Mouse (Mus musculus): ENCODE data around the gene Plxnb1. TPM values are rescaled to one million over a fixed set of nuclear protein-coding genes. Genes with fewer than 3 reads are reported as not detected.

Plxnb1 gene
- polyA plus RNA-seq, 1 experiment from 2014 or later = 3.0 TPM

- H3K4me1 ChIP-seq (replicated peaks; ENCODE audit: control insufficient read depth, insufficient read depth) = 0 out of 2 replicates have a peak, but pooled peaks cover 2% of the 10 kb centered on the region
- H3K9me3 ChIP-seq (ENCODE audit: control insufficient read depth, low read length) = no peaks in the 10 kb centered on the region
- TF ChIP-seq CTCF (IDR thresholded peaks at IDR 0.05; ENCODE audit: low read depth) (no peak), EP300 (optimal IDR thresholded peaks at IDR 0.05) (no peak)
- ATAC-seq (ENCODE audit: low FRiP score, low TSS enrichment) = no peak
- no peak overlapping the region for H3K4me3 ChIP-seq (ENCODE audit: low read depth, low read length)
- no peak overlapping the region for H3K4me2 ChIP-seq (replicated peaks; ENCODE audit: low read depth)
- peaks cover 4% of the 10 kb centered on the region; the same call in 1 of the 2 replicates for H3K36me3 ChIP-seq (ENCODE audit: control insufficient read depth, insufficient read depth, low read length)
- DNase-seq (ENCODE audit: low spot score) = no peak
- WGBS = 88% methylated on average over 13 of the region's 13 CpGs
- H3K27me3 ChIP-seq (ENCODE audit: control insufficient read depth, insufficient read depth, low read length) = no peaks in the 10 kb centered on the region
- H3K9ac ChIP-seq (ENCODE audit: low read length) = no peak overlapping the region
- H3K27ac ChIP-seq (replicated peaks) = no peak overlapping the region
Observed at GRCm38 (mm10) chr9:109051011-109051501, 44.1 kb upstream of the Plxnb1 start.

- Histone ChIP-seq H3K4me3 (ENCODE audit: low read depth, low read length) (no peak overlapping the region), H3K9ac (ENCODE audit: low read length) (no peak overlapping the region), H3K27me3 (ENCODE audit: control insufficient read depth, insufficient read depth, low read length) (no peaks in the 10 kb centered on the region), H3K4me2 (replicated peaks; ENCODE audit: low read depth) (no peak overlapping the region), H3K4me1 (replicated peaks; ENCODE audit: control insufficient read depth, insufficient read depth) (0 out of 2 replicates have a peak, but pooled peaks cover 2% of the 10 kb centered on the region), H3K27ac (replicated peaks) (no peak overlapping the region), H3K36me3 (ENCODE audit: control insufficient read depth, insufficient read depth, low read length) (peaks cover 12% of the 10 kb centered on the region), H3K9me3 (ENCODE audit: control insufficient read depth, low read length) (no peaks in the 10 kb centered on the region)
- ATAC-seq (ENCODE audit: low FRiP score, low TSS enrichment) (no peak), DNase-seq (ENCODE audit: low spot score) (no peak)
- 90% methylated on average over 10 of the region's 10 CpGs for WGBS
- TF ChIP-seq EP300 (optimal IDR thresholded peaks at IDR 0.05) (no peak), CTCF (IDR thresholded peaks at IDR 0.05; ENCODE audit: low read depth) (no peak)
Observed at GRCm38 (mm10) chr9:109051651-109052489, 43.3 kb upstream of the Plxnb1 start.

DNA sequence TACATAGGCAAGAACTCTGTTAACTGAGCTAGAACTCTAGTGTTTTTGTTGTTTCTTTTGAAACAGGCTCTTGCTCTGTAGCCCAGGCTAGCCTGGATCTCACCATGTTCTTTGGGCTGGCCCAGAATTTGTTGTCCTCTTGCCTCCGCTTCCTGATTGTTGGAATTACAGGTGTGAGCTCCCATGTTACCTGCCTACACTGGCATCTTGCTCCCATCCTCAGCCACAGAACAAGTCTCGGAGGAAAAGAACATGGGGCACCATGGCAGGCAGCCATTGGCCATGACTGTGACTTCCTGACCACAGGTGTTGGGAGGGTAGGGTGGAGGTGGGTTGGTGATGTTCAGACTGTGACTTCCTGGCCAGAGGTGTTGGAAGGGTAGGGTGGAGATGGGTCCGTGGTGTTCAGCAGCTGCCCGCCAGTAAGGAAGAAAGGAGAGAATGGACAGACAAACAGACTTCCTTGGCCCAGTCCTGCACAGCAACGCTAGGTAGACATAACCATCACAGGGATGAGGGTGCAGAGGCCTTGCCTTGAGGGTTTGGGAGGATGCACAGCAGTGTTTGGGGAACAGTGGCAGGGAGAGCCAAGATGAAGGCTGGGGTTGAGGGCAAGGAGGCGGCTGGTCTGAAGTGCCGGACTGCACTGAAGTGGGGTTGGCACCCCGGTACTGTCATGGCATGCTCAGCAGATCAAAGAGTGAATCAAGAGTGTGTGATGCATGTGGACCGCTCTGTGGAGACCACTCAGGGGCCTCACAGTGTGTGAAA is 42.5 kb upstream of the Plxnb1 start:
- H3K27me3 ChIP-seq (ENCODE audit: control insufficient read depth, insufficient read depth, low read length) = no peaks in the 10 kb centered on the region
- no peak overlapping the region for H3K9ac ChIP-seq (ENCODE audit: low read length)
- H3K4me3 ChIP-seq (ENCODE audit: low read depth, low read length) = no peak overlapping the region
- no peak overlapping the region for H3K4me2 ChIP-seq (replicated peaks; ENCODE audit: low read depth)
- no peaks in the 10 kb centered on the region for H3K9me3 ChIP-seq (ENCODE audit: control insufficient read depth, low read length)
- H3K4me1 ChIP-seq (replicated peaks; ENCODE audit: control insufficient read depth, insufficient read depth) = 0 out of 2 replicates have a peak, but pooled peaks cover 2% of the 10 kb centered on the region
- DNase-seq (ENCODE audit: low spot score) = no peak
- H3K27ac ChIP-seq (replicated peaks) = no peak overlapping the region
- no peak for TF ChIP-seq CTCF (IDR thresholded peaks at IDR 0.05; ENCODE audit: low read depth)
- no peak for TF ChIP-seq EP300 (optimal IDR thresholded peaks at IDR 0.05)
- H3K36me3 ChIP-seq (ENCODE audit: control insufficient read depth, insufficient read depth, low read length) = peaks cover 18% of the 10 kb centered on the region
- no peak for ATAC-seq (ENCODE audit: low FRiP score, low TSS enrichment)
- 90% methylated on average over 9 of the region's 9 CpGs for WGBS

GRCm38 (mm10) chr9:109053366-109053765 is 41.8 kb upstream of the Plxnb1 start:
- no peaks in the 10 kb centered on the region for H3K27me3 ChIP-seq (ENCODE audit: control insufficient read depth, insufficient read depth, low read length)

DNA sequence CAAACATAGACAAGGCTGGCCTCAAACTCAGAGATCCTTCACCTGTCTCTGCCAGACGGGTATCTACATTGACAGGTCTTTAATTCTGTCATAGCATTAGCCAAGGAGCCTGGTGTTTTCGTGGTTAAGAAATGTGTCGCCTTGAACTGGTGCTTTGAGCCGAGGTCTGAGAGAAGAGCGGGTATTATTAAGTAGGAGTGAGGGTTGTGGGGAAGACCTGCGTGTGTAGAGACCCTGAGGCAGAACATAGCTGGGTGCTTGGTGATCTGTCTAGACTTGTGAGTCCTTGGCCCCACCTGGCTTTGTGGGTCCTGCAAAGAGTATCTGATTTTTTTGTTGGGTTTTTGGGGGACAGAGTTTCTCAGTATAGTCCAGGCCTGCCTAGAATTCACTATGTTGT is 41.3 kb upstream of the Plxnb1 start:
- Histone ChIP-seq H3K4me3 (ENCODE audit: low read depth, low read length) (no peak overlapping the region), H3K27me3 (ENCODE audit: control insufficient read depth, insufficient read depth, low read length) (no peaks in the 10 kb centered on the region), H3K36me3 (ENCODE audit: control insufficient read depth, insufficient read depth, low read length) (peaks cover 21% of the 10 kb centered on the region), H3K27ac (replicated peaks) (peak overlapping the region; percentile 88), H3K4me2 (replicated peaks; ENCODE audit: low read depth) (no peak overlapping the region), H3K9me3 (ENCODE audit: control insufficient read depth, low read length) (no peaks in the 10 kb centered on the region), H3K9ac (ENCODE audit: low read length) (no peak overlapping the region), H3K4me1 (replicated peaks; ENCODE audit: control insufficient read depth, insufficient read depth) (0 out of 2 replicates have a peak, but pooled peaks cover 6% of the 10 kb centered on the region)
- TF ChIP-seq CTCF (IDR thresholded peaks at IDR 0.05; ENCODE audit: low read depth) (no peak), EP300 (optimal IDR thresholded peaks at IDR 0.05) (no peak)
- ATAC-seq (ENCODE audit: low FRiP score, low TSS enrichment) = no peak
- no peak for DNase-seq (ENCODE audit: low spot score)
- 63% methylated on average over 6 of the region's 6 CpGs for whole genome bisulfite sequencing

More at GRCm38 (mm10) chr9:109053366-109053765, 41.8 kb upstream of the Plxnb1 start:
- TF ChIP-seq CTCF (IDR thresholded peaks at IDR 0.05; ENCODE audit: low read depth) = no peak
- TF ChIP-seq EP300 (optimal IDR thresholded peaks at IDR 0.05) = no peak
- Histone ChIP-seq H3K9ac (ENCODE audit: low read length) (no peak overlapping the region), H3K27ac (replicated peaks) (no peak overlapping the region), H3K4me1 (replicated peaks; ENCODE audit: control insufficient read depth, insufficient read depth) (0 out of 2 replicates have a peak, but pooled peaks cover 2% of the 10 kb centered on the region), H3K4me3 (ENCODE audit: low read depth, low read length) (no peak overlapping the region), H3K4me2 (replicated peaks; ENCODE audit: low read depth) (no peak overlapping the region), H3K9me3 (ENCODE audit: control insufficient read depth, low read length) (no peaks in the 10 kb centered on the region), H3K36me3 (ENCODE audit: control insufficient read depth, insufficient read depth, low read length) (peaks cover 21% of the 10 kb centered on the region)
- ATAC-seq (ENCODE audit: low FRiP score, low TSS enrichment) (no peak), DNase-seq (ENCODE audit: low spot score) (no peak)
- 81% methylated on average over 3 of the region's 3 CpGs for WGBS
